Mouse (Mus musculus): Measurements from ENCODE around the gene Defb22.
A peak's percentile ranks its signal among the peaks of the same experiment; 100 is the strongest.

The Defb22 gene

GRCm38 (mm10) chr2:152438963-152439362, 51.0 kb downstream of the Defb22 start:
- no peak for DNase-seq

- peak; percentile 80 for DNase-seq
Measured at GRCm38 (mm10) chr2:152436983-152437860, 52.7 kb downstream of the Defb22 start.

- DNase-seq, result peak; percentile 79
Measured at GRCm38 (mm10) chr2:152436405-152436901, 53.5 kb downstream of the Defb22 start.

Measured in kidney, adult 9 months (tissue).